Mouse (Mus musculus) intestine, embryonic 14.5 days (tissue): ENCODE results near the gene Gfm2. TPM values are rescaled to one million over a fixed set of nuclear protein-coding genes. Genes with fewer than 3 reads are reported as not detected.
"Not testable (repeated sequence)": the region's sequence is repeated elsewhere in the genome, so short reads cannot be mapped to it uniquely, and the experiment has no call there.

Source experiments
- ATAC-seq: fragments of 200-750 bp; cut with Nextera tagmentation; replicated peaks from 2 replicates; pipeline ENCODE4 v1.8.0; 2017; ENCODE audit warnings: low read depth, moderate number of reproducible peaks, moderate TSS enrichment, moderate library complexity; ENCODE audit not compliant: low FRiP score, low TSS enrichment
- DNase-seq: peaks from one replicate; pipeline ENCODE4 v3.0.0-alpha.2; 2018; ENCODE audit warnings: low spot score
- H3K27ac ChIP-seq: fragments of 300-500 bp; sonication (generic); 2 replicates; pipeline ENCODE4 v1.5.1; 2014; ENCODE audit warnings: low read depth, mild to moderate bottlenecking, control low read depth
- H3K27me3 ChIP-seq: fragments of 300-500 bp; sonication (generic); replicated peaks from 2 replicates; pipeline ENCODE4 v1.6.1; 2014; ENCODE audit warnings: low read length, control low read depth; ENCODE audit not compliant: control insufficient read depth, insufficient read depth
- H3K36me3 ChIP-seq: fragments of 300-500 bp; sonication (generic); 2 replicates; pipeline ENCODE4 v1.6.1; 2014; ENCODE audit warnings: low read length, control low read depth; ENCODE audit not compliant: control insufficient read depth, insufficient read depth
- H3K4me1 ChIP-seq: fragments of 300-500 bp; sonication (generic); replicated peaks from 2 replicates; pipeline ENCODE4 v1.6.1; 2014; ENCODE audit warnings: low read length, control low read depth, mixed read lengths; ENCODE audit not compliant: control insufficient read depth, insufficient read depth
- H3K4me2 ChIP-seq: fragments of 300-500 bp; sonication (generic); 2 replicates; pipeline ENCODE4 v1.6.1; 2014; ENCODE audit warnings: low read length
- H3K4me3 ChIP-seq: fragments of 300-500 bp; sonication (generic); 2 replicates; pipeline ENCODE4 v1.5.1; 2014; ENCODE audit warnings: low read depth, low read length, control low read depth, mixed read lengths
- H3K9ac ChIP-seq: fragments of 300-500 bp; sonication (generic); 2 replicates; pipeline ENCODE4 v1.6.1; 2014; ENCODE audit warnings: mild to moderate bottlenecking, low read length
- H3K9me3 ChIP-seq: fragments of 300-500 bp; sonication (generic); 2 replicates; pipeline ENCODE4 v1.6.1; 2016; ENCODE audit warnings: low read length, control low read depth; ENCODE audit not compliant: control insufficient read depth
- WGBS: fragments of 180-500 bp; shearing (Covaris S2); extraction: QIAGEN DNeasy Blood & Tissue Kit; methylation state at CpG from one replicate; pipeline ENCODE4 v1.1.7; 2014; 5-methylcytosine and 5-hydroxymethylcytosine counted together
- polyA plus RNA-seq: library from polyadenylated mRNA; unstranded; fragments of >200 nt; fragmentation: Nextera tagmentation; extraction: Ambion mirVana; gene quantifications from 2 replicates; pipeline ENCODE4 v1.2.1, GENCODE M21; 2014

Gfm2 gene
- 31.3 and 36.9 TPM in 2 replicates for polyA plus RNA-seq

GRCm38 (mm10) chr13:97137466-97138400, at the start of gene Gfm2, which contains the start of gene Nsa2:
Gene Gfm2 (plus strand): TSS chr13:97137937.
Gene Nsa2 (minus strand): TSS chr13:97137937.
- Histone ChIP-seq H3K4me2 (peak within 1 kb of the TSS; percentile 75), H3K9ac (peak within 1 kb of the TSS; percentile 85), H3K27ac (peak within 1 kb of the TSS; percentile 71; the same call in 1 of the 2 replicates), H3K36me3 (peaks cover 28% of the 10 kb centered on the region), H3K4me3 (peak within 1 kb of the TSS; percentile 95), H3K4me1 (peaks cover 3% of the 10 kb centered on the region; the same call in 1 of the 2 replicates), H3K27me3 (no peaks in the 10 kb centered on the region), H3K9me3 (no peaks in the 10 kb centered on the region)
- ATAC-seq (peak; percentile 94), DNase-seq (peak; percentile 92)
- under 1% methylated on average over 57 of the region's 57 CpGs for WGBS

- H3K27ac ChIP-seq, result no peak overlapping the region
- no peaks in the 10 kb centered on the region for H3K27me3 ChIP-seq
- 91% methylated on average over 3 of the region's 3 CpGs for WGBS
- no peak overlapping the region for H3K4me3 ChIP-seq
- no peak overlapping the region for H3K9ac ChIP-seq
- DNase-seq (no peak), ATAC-seq (no peak)
- no peaks in the 10 kb centered on the region for H3K9me3 ChIP-seq
- H3K36me3 ChIP-seq, result no peaks in the 10 kb centered on the region
- no peak overlapping the region for H3K4me2 ChIP-seq
- no peaks in the 10 kb centered on the region for H3K4me1 ChIP-seq
Observed at GRCm38 (mm10) chr13:97088183-97088582, 49.6 kb upstream of the Gfm2 start.

- no peak for ATAC-seq
Observed at GRCm38 (mm10) chr13:97095726-97096125, 42.0 kb upstream of the Gfm2 start.

GRCm38 (mm10) chr13:97099187-97099852, 38.4 kb upstream of the Gfm2 start, which contains the start of gene Gm6169:
Gene Gm6169 (minus strand): TSS chr13:97099237.
- Histone ChIP-seq H3K4me2 (no peak within 1 kb of the TSS), H3K4me1 (no peaks in the 10 kb centered on the region), H3K4me3 (no peak within 1 kb of the TSS), H3K27me3 (no peaks in the 10 kb centered on the region), H3K27ac (no peak within 1 kb of the TSS), H3K36me3 (0 out of 2 replicates have a peak, but pooled peaks cover 4% of the 10 kb centered on the region), H3K9me3 (no peaks in the 10 kb centered on the region), H3K9ac (no peak within 1 kb of the TSS)
- DNase-seq (peak; percentile 60), ATAC-seq (no peak)
- 68% methylated on average over 22 of the region's 22 CpGs for WGBS

More at GRCm38 (mm10) chr13:97095726-97096125, 42.0 kb upstream of the Gfm2 start:
- Histone ChIP-seq H3K4me3 (no peak overlapping the region), H3K4me1 (no peaks in the 10 kb centered on the region), H3K36me3 (0 out of 2 replicates have a peak, but pooled peaks cover 4% of the 10 kb centered on the region), H3K27me3 (no peaks in the 10 kb centered on the region), H3K9ac (no peak overlapping the region), H3K27ac (no peak overlapping the region), H3K4me2 (no peak overlapping the region), H3K9me3 (no peaks in the 10 kb centered on the region)
- WGBS, result 85% methylated on average over 4 of the region's 4 CpGs
- DNase-seq, result no peak

- ATAC-seq (no peak), DNase-seq (no peak)
- Histone ChIP-seq H3K4me3 (no peak overlapping the region), H3K9ac (no peak overlapping the region), H3K27me3 (no peaks in the 10 kb centered on the region), H3K4me2 (no peak overlapping the region), H3K4me1 (no peaks in the 10 kb centered on the region), H3K27ac (no peak overlapping the region), H3K36me3 (no peaks in the 10 kb centered on the region), H3K9me3 (no peaks in the 10 kb centered on the region)
- 78% methylated on average over 7 of the region's 7 CpGs for WGBS
Observed at GRCm38 (mm10) chr13:97104996-97105395, 32.7 kb upstream of the Gfm2 start.

- not testable (repeated sequence) for H3K9ac ChIP-seq, H3K4me1 ChIP-seq, H3K4me2 ChIP-seq, H3K4me3 ChIP-seq, H3K27ac ChIP-seq, H3K36me3 ChIP-seq, ATAC-seq, H3K27me3 ChIP-seq, DNase-seq, H3K9me3 ChIP-seq
- WGBS, result 93% methylated on average over 4 of the region's 4 CpGs
Observed at GRCm38 (mm10) chr13:97107721-97108120, 30.0 kb upstream of the Gfm2 start.

- no peak for DNase-seq
- no peak overlapping the region for H3K4me2 ChIP-seq
- no peaks in the 10 kb centered on the region for H3K4me1 ChIP-seq
- H3K9ac ChIP-seq, result no peak overlapping the region
- no peaks in the 10 kb centered on the region for H3K27me3 ChIP-seq
- H3K36me3 ChIP-seq, result no peaks in the 10 kb centered on the region
- H3K4me3 ChIP-seq, result no peak overlapping the region
- no peaks in the 10 kb centered on the region for H3K9me3 ChIP-seq
- ATAC-seq, result no peak
- H3K27ac ChIP-seq, result no peak overlapping the region
- WGBS, result 83% methylated on average over 4 of the region's 4 CpGs
Observed at GRCm38 (mm10) chr13:97109046-97109445, 28.7 kb upstream of the Gfm2 start.

GRCm38 (mm10) chr13:97121341-97121740, 16.4 kb upstream of the Gfm2 start:
- peaks cover 8% of the 10 kb centered on the region; the same call in 1 of the 2 replicates for H3K36me3 ChIP-seq
- H3K9ac ChIP-seq, result no peak overlapping the region
- H3K4me3 ChIP-seq, result no peak overlapping the region
- DNase-seq (no peak), ATAC-seq (no peak)
- no peaks in the 10 kb centered on the region for H3K27me3 ChIP-seq
- 80% methylated on average over 3 of the region's 3 CpGs for WGBS
- no peak overlapping the region for H3K4me2 ChIP-seq
- H3K27ac ChIP-seq, result no peak overlapping the region
- no peaks in the 10 kb centered on the region for H3K9me3 ChIP-seq
- H3K4me1 ChIP-seq, result no peaks in the 10 kb centered on the region
